Mouse (Mus musculus) lung, postnatal 25 days (tissue): ENCODE measurements around the gene Prtn3.

ENCODE experiments used
- DNase-seq: peaks from one replicate; pipeline ENCODE4 v3.0.0; 2022; ENCODE audit warnings: low spot score

Gene Prtn3

GRCm38 (mm10) chr10:79855558-79856184 lies 18.6 kb upstream of the Prtn3 start:
- peak; percentile 53 for DNase-seq

- no peak for DNase-seq
Measured at GRCm38 (mm10) chr10:79856280-79856679, 18.0 kb upstream of the Prtn3 start.

GRCm38 (mm10) chr10:79856704-79857451 lies 17.4 kb upstream of the Prtn3 start:
- DNase-seq = no peak

- DNase-seq = peak; percentile 84
Measured at GRCm38 (mm10) chr10:79857452-79857811, 16.8 kb upstream of the Prtn3 start.

GRCm38 (mm10) chr10:79857894-79858293 lies 16.4 kb upstream of the Prtn3 start:
- no peak for DNase-seq

GRCm38 (mm10) chr10:79858416-79859074 lies 15.7 kb upstream of the Prtn3 start:
- peak; percentile 53 for DNase-seq

- no peak for DNase-seq
Measured at GRCm38 (mm10) chr10:79859116-79859515, 15.2 kb upstream of the Prtn3 start.

- no peak for DNase-seq
Measured at GRCm38 (mm10) chr10:79860079-79860911, 14.0 kb upstream of the Prtn3 start.

- no peak for DNase-seq
Measured at GRCm38 (mm10) chr10:79861230-79862048, 12.8 kb upstream of the Prtn3 start.

- no peak for DNase-seq
Measured at GRCm38 (mm10) chr10:79862049-79862788, 12.1 kb upstream of the Prtn3 start.

GRCm38 (mm10) chr10:79862925-79863324 lies 11.4 kb upstream of the Prtn3 start:
- DNase-seq = no peak

GRCm38 (mm10) chr10:79864351-79865188 lies 9.7 kb upstream of the Prtn3 start:
- DNase-seq = no peak

- DNase-seq = no peak
Measured at GRCm38 (mm10) chr10:79865189-79865601, 9.1 kb upstream of the Prtn3 start.

GRCm38 (mm10) chr10:79865801-79866295 lies 8.4 kb upstream of the Prtn3 start:
- no peak for DNase-seq

- no peak for DNase-seq
Measured at GRCm38 (mm10) chr10:79866601-79867000, 7.7 kb upstream of the Prtn3 start.

- no peak for DNase-seq
Measured at GRCm38 (mm10) chr10:79871845-79872244, 2.4 kb upstream of the Prtn3 start.

- no peak for DNase-seq
Measured at GRCm38 (mm10) chr10:79872862-79873261, 1.4 kb upstream of the Prtn3 start.

- no peak for DNase-seq
Measured at GRCm38 (mm10) chr10:79873313-79873712, 963 bp upstream of the Prtn3 start.

- DNase-seq = no peak
Measured at GRCm38 (mm10) chr10:79873715-79874289, 474 bp upstream of the Prtn3 start.
